Mouse (Mus musculus): ENCODE results near the gene Rgs1. TPM values are rescaled to one million over a fixed set of nuclear protein-coding genes. Genes with fewer than 3 reads are reported as not detected.

Gene Rgs1
- 0.21 and 0.52 TPM in 2 replicates for polyA plus RNA-seq (2015; fragmentation: Nextera tagmentation; extraction: Ambion mirVana)

DNA sequence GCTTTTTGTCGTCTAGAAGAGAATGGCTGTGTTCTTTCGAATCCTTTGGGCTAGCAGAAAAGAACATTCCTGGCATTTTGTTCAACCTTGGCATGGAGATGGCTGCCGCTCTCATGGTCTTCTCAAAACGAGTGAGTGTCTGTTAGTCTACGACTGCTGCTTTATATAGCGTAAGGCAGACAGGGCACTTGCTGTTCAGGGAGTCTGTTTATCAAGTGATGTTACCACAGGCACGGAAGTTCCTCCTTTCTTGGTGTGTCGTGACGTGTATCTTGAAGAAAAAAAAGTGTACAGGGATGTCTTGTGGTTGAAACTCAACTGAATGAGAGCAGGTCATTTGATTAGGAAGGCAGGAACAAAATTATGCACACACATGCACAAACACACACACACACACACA lies at the start of gene Rgs1:
TSS of gene Rgs1 (minus strand) at position 320 of the 400 bp plus-strand sequence.
- Histone ChIP-seq H3K4me1 (no peaks in the 10 kb centered on the region), H3K9me3 (no peaks in the 10 kb centered on the region), H3K4me3 (no peak within 1 kb of the TSS), H3K27me3 (no peaks in the 10 kb centered on the region), H3K9ac (no peak within 1 kb of the TSS), H3K4me2 (no peak within 1 kb of the TSS), H3K36me3 (no peaks in the 10 kb centered on the region), H3K27ac (no peak within 1 kb of the TSS)
- 89% methylated on average over 9 of the region's 9 CpGs for WGBS
- ATAC-seq (ENCODE audit: insufficient number of reproducible peaks, insufficient read depth, low FRiP score, low TSS enrichment, low read depth): no peak

DNA sequence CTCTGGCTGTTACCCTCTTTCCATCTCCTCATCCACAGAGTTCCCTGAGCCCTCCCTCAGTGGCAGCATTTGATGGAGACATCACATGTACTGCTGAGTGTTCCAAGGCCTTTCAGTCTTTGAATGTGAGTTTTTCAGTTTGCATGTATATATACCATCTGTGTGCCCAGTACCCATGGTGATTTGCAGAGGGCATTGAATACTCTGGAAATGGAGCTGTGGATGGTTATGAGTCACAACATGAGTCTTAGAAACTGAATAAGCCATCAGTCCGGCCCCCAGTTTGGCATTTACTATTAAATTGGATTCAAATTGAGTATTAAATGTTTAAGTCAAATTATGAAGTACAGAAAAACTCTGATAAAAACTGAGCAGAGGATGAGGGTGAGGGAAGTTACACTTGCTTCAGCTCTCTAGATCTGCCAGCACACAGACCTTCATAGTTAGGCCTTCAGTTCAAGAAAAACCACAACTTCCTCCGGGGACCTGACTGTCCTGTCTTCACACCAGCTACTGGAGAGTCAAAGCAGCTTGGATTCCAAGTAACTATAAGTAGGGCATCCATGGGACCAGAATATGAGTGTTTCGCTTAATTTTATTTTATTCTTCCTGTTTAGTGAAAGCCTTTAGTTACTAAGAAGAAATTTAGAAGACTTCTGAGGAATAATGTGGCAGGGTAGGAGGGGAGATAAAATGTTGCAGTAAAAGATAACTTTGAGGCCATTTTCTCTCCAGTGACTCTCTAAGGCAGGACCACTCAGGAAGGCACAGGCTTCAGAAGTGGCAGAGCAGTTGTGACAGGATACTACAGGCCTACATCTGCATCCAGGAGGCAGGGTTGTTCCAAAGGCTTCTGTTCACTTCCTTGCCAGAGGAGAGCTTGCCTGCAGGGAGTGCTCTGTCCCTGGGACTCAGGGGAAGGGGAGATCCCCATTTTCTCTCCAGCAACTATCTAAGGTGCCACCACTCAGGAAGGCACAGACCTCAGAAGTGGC lies 34.3 kb upstream of the Rgs1 start:
- H3K4me3 ChIP-seq: no peak overlapping the region
- 83% methylated on average over 3 of the region's 3 CpGs for WGBS
- H3K4me2 ChIP-seq: no peak overlapping the region
- no peaks in the 10 kb centered on the region for H3K4me1 ChIP-seq
- no peak overlapping the region for H3K27ac ChIP-seq
- no peaks in the 10 kb centered on the region for H3K9me3 ChIP-seq
- H3K27me3 ChIP-seq: no peaks in the 10 kb centered on the region
- no peak for ATAC-seq (ENCODE audit: insufficient number of reproducible peaks, insufficient read depth, low FRiP score, low TSS enrichment, low read depth)
- H3K9ac ChIP-seq: no peak overlapping the region
- H3K36me3 ChIP-seq: no peaks in the 10 kb centered on the region

DNA sequence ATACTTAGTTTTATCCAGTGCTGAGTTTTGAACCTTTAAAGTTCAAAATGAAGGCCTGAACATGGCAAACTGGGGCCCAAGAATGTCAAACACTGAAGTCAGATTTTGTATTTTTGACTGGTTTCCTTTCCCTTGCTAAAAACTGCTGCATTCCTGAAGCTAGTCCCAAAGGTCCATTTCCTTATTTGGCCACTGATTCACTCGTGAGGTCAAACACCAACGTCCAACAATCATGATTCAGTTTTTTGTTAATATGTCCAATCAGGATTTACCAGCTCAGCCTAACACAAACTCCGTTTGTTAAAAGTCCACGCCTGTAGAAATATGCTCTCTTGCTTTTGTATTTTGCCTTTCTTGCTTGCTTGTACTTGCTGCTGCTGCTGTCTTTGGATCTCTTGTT lies 31.0 kb upstream of the Rgs1 start:
- 73% methylated on average over 4 of the region's 4 CpGs for WGBS
- H3K4me1 ChIP-seq: no peaks in the 10 kb centered on the region
- no peak for ATAC-seq (ENCODE audit: insufficient number of reproducible peaks, insufficient read depth, low FRiP score, low TSS enrichment, low read depth)
- no peaks in the 10 kb centered on the region for H3K9me3 ChIP-seq
- no peak overlapping the region for H3K4me3 ChIP-seq
- H3K36me3 ChIP-seq: no peaks in the 10 kb centered on the region
- no peak overlapping the region for H3K9ac ChIP-seq
- no peak overlapping the region for H3K27ac ChIP-seq
- H3K27me3 ChIP-seq: no peaks in the 10 kb centered on the region
- no peak overlapping the region for H3K4me2 ChIP-seq

DNA sequence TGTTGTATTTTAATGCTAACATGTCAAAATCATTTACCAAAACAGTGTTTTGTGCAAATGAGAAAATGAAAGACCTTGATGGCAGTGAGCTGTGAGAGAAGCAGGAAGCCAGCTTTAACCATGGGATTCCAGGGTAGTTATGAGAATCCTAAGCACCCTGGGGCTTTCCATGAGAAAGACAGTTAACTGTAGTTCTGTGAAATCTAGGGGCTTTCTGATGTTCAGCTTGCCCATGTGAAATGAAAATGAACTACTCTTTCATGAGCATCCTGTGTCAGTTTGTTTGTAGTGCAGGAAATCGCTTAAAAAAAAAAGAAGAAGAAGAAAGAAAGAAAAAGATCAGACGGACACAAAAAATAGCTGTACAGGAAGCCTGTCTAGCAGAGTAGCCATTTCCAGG lies 23.9 kb upstream of the Rgs1 start:
- H3K27ac ChIP-seq: no peak overlapping the region
- no peak for ATAC-seq (ENCODE audit: insufficient number of reproducible peaks, insufficient read depth, low FRiP score, low TSS enrichment, low read depth)
- WGBS: 81% methylated on average over 2 of the region's 2 CpGs
- no peaks in the 10 kb centered on the region for H3K36me3 ChIP-seq
- H3K27me3 ChIP-seq: no peaks in the 10 kb centered on the region
- H3K9me3 ChIP-seq: no peaks in the 10 kb centered on the region
- H3K4me3 ChIP-seq: no peak overlapping the region
- H3K9ac ChIP-seq: no peak overlapping the region
- H3K4me1 ChIP-seq: no peaks in the 10 kb centered on the region
- no peak overlapping the region for H3K4me2 ChIP-seq

DNA sequence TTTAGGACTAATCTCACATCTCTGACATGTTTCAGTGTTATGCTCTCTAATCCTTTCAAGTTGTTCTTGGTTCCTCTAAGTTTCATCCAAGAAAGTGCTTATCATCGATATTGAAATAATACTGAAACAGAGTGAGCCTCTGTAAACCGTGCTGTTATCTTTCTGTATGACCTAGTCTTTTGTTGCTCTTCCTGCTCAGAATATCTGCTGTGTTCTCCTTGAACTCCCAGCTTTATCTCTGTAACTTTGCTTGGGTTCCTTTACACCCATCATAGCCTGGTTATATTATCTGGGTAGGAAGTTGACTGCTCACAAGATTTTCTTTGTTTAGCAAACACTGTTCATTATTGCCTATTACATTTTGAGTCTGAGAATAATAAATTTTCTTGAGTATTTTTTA lies 20.1 kb upstream of the Rgs1 start:
- Histone ChIP-seq H3K4me1 (no peaks in the 10 kb centered on the region), H3K4me3 (no peak overlapping the region)
- no peak for ATAC-seq (ENCODE audit: insufficient number of reproducible peaks, insufficient read depth, low FRiP score, low TSS enrichment, low read depth)

DNA sequence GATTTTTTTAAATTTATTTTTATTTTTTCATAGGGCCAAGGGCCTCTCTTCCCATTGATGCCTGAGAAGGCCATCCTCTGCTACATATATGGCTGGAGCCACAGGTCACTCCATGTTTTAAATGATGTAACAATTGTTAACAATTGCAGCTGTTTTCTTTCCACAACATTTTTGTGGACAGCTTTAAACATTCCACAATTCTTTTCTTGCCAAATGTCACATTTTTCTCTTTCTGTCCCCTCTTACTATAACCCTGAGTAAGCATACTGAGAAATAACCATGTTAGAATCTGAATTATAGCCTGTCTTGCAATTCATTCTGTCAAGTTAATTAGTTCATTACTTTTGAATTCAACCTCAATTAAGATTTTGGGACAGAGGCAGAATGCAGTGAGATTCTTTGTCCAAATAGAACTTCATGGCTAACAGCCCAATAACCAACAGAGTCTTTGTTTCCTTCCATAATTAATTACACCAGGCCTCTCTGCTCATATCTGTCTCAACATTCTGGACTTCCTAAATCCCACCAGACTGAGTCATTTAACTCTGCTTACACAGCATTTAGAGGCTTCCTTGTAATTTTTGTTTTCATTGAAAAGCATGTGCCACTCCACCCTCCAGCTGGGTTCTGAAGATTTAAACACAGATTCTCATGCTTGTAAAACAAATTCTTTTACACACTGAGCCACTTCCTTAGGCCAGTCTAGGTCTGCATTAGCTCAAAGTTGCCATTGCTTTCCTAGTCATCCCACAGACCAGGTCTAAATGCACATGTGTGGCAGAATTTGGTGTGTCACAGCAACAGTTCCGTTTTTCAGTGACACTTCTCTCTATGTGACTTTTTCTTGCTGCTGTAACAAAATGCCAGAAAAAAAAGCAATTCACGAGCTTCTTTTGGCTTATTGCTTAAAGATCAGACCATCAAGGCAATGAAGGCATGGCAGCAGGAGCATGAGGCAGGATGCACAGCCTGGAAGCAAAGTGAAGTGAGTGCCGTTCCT lies 18.7 kb upstream of the Rgs1 start:
- H3K36me3 ChIP-seq: no peaks in the 10 kb centered on the region
- H3K27ac ChIP-seq: peak overlapping the region; percentile 5; the same call in 1 of the 2 replicates
- no peak for ATAC-seq (ENCODE audit: insufficient number of reproducible peaks, insufficient read depth, low FRiP score, low TSS enrichment, low read depth)
- H3K4me1 ChIP-seq: no peaks in the 10 kb centered on the region
- H3K9me3 ChIP-seq: no peaks in the 10 kb centered on the region
- no peak overlapping the region for H3K4me2 ChIP-seq
- WGBS: 72% methylated on average over 3 of the region's 3 CpGs
- H3K4me3 ChIP-seq: no peak overlapping the region
- H3K9ac ChIP-seq: no peak overlapping the region
- H3K27me3 ChIP-seq: no peaks in the 10 kb centered on the region

More for the DNA sequence above, 20.1 kb upstream of the Rgs1 start:
- H3K4me2 ChIP-seq: no peak overlapping the region
- no peaks in the 10 kb centered on the region for H3K36me3 ChIP-seq
- no peak overlapping the region for H3K9ac ChIP-seq
- H3K27ac ChIP-seq: no peak overlapping the region
- 82% methylated on average over 2 of the region's 2 CpGs for WGBS
- H3K9me3 ChIP-seq: no peaks in the 10 kb centered on the region
- H3K27me3 ChIP-seq: no peaks in the 10 kb centered on the region

DNA sequence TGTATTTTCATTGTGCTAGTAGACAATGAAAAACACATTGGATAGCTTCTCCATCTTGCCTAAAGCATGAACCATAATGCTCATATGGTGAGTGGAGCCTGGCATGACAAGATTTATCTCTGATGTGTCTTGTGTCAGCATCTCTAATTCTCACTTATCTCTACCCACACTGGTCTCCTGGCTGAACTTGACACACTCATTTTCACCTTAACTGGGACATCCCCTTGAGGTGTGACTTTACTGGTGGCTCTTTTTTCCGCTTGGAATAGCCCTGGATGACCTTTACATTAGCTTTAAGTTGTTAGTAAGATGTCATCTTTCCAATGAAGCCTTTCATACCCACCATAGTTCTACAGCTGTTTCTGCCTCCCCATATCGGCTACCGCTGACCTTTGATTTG lies 15.0 kb upstream of the Rgs1 start:
- ATAC-seq (ENCODE audit: insufficient number of reproducible peaks, insufficient read depth, low FRiP score, low TSS enrichment, low read depth): no peak
- WGBS: 87% methylated on average over 3 of the region's 3 CpGs

DNA sequence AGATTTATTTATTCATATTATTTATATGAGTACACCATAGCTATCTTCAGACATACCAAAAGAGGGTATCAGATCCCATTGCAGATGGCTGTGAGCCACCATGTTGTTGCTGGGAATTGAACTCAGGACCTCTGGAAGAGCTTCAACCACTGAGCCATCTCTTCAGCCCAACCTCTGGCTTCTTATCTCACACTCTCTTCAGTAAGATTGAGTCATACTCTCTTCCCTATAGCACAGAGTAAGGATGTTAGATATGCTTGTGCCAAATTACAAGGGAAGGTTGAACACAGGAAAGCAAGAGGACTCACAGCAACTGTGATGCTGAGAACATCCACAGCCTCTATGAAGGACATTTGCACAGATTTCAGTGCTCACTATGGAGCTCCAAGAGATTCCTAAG lies 13.0 kb upstream of the Rgs1 start:
- no peaks in the 10 kb centered on the region for H3K4me1 ChIP-seq
- H3K36me3 ChIP-seq: no peaks in the 10 kb centered on the region
- no peaks in the 10 kb centered on the region for H3K27me3 ChIP-seq
- H3K9ac ChIP-seq: no peak overlapping the region
- H3K27ac ChIP-seq: no peak overlapping the region
- H3K4me2 ChIP-seq: no peak overlapping the region
- H3K4me3 ChIP-seq: no peak overlapping the region
- no peak for ATAC-seq (ENCODE audit: insufficient number of reproducible peaks, insufficient read depth, low FRiP score, low TSS enrichment, low read depth)
- H3K9me3 ChIP-seq: no peaks in the 10 kb centered on the region

More for the DNA sequence above, 15.0 kb upstream of the Rgs1 start:
- Histone ChIP-seq H3K9ac (no peak overlapping the region), H3K4me3 (no peak overlapping the region), H3K4me2 (no peak overlapping the region), H3K4me1 (no peaks in the 10 kb centered on the region), H3K27ac (no peak overlapping the region), H3K9me3 (no peaks in the 10 kb centered on the region), H3K27me3 (no peaks in the 10 kb centered on the region), H3K36me3 (no peaks in the 10 kb centered on the region)

DNA sequence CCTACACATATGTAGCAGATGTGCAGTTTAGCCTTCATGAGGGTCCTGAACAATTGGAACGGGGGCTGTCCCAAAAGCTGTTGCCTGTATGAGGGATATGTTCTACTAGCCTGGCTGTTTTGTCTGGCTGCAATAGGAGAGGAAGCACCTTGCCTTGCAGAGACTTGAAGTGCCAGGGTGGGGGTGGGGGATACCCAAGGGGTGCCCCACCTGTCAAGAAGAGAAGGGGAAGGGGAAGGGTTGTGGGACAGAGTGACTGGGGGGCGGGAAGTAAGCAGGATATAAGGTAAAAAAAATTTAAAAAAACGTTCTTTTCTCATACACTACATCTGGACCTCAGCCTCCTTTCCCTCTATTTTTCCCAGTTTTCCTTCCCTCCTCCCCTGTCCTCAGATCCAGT lies 9.7 kb upstream of the Rgs1 start:
- no peak overlapping the region for H3K4me3 ChIP-seq
- H3K36me3 ChIP-seq: no peaks in the 10 kb centered on the region
- H3K4me2 ChIP-seq: no peak overlapping the region
- no peaks in the 10 kb centered on the region for H3K9me3 ChIP-seq
- peak; percentile 37; the same call in 1 of the 2 replicates for ATAC-seq (ENCODE audit: insufficient number of reproducible peaks, insufficient read depth, low FRiP score, low TSS enrichment, low read depth)
- no peaks in the 10 kb centered on the region for H3K27me3 ChIP-seq
- no peak overlapping the region for H3K9ac ChIP-seq
- 74% methylated on average over 3 of the region's 3 CpGs for WGBS
- no peaks in the 10 kb centered on the region for H3K4me1 ChIP-seq
- no peak overlapping the region for H3K27ac ChIP-seq

DNA sequence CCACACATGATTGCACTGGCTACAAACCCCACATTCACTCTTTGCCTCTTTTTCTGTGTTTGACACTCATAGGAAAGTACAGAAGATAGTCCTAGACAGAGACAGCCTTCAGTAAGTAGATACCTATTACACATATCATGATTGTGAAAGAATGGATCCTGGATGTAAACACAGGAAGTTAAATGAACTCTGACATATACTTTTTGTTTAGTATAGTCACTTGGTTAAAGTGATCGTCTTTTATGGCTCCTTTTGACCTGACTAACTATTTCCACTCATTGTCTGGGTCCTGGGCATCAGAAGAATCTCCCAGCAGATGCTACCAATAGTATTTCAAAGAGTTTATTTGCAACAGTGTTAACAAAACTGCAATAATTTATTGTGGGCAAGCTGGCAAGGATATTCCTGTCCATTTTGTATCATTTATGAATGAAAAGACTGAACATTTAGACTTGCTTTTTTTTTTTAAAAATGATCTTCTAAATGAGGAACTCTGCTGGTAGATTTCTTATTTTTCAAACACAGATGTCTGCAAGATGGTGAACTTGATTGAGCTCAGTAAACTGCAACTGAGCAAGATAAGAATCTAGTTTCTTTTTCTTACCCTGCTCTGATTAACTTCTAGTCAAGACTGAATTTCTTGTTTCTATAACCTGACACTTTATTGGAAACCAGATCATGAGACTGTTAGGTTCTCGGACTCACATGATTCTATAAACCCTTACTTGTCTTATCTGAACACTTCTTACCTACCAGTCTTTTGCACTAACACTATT lies 7.7 kb upstream of the Rgs1 start:
- H3K36me3 ChIP-seq: no peaks in the 10 kb centered on the region
- H3K27me3 ChIP-seq: no peaks in the 10 kb centered on the region
- no peaks in the 10 kb centered on the region for H3K4me1 ChIP-seq
- H3K4me3 ChIP-seq: no peak overlapping the region
- 58% methylated on average over 2 of the region's 2 CpGs for WGBS
- no peak overlapping the region for H3K27ac ChIP-seq
- no peak overlapping the region for H3K9ac ChIP-seq
- ATAC-seq (ENCODE audit: insufficient number of reproducible peaks, insufficient read depth, low FRiP score, low TSS enrichment, low read depth): no peak
- H3K9me3 ChIP-seq: no peaks in the 10 kb centered on the region
- no peak overlapping the region for H3K4me2 ChIP-seq

DNA sequence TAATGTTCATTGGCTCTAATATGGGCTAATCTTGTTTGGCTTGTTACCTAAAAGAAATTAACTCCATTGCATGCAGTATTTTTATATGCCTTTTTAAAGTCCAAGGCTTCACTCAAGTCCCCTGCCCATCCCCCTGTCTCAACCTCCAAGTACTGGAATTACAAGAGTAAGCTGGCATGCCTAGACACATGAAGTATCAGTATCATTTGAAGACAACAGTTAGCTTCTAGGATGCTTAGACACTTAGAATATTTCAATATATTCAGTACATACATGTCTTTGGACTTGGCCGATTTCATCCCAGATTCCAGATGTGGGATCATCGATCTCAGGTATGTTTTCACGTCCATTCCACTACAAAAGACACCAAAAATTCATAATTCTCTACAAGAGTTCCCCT lies 836 bp downstream of the Rgs1 start:
- no peak overlapping the region for H3K9ac ChIP-seq
- no peak overlapping the region for H3K27ac ChIP-seq
- no peaks in the 10 kb centered on the region for H3K9me3 ChIP-seq
- H3K4me3 ChIP-seq: no peak overlapping the region
- no peaks in the 10 kb centered on the region for H3K4me1 ChIP-seq
- no peak for ATAC-seq (ENCODE audit: insufficient number of reproducible peaks, insufficient read depth, low FRiP score, low TSS enrichment, low read depth)
- no peaks in the 10 kb centered on the region for H3K36me3 ChIP-seq
- no peak overlapping the region for H3K4me2 ChIP-seq
- H3K27me3 ChIP-seq: no peaks in the 10 kb centered on the region
- WGBS: 86% methylated on average over 3 of the region's 3 CpGs
